Mouse (Mus musculus): ENCODE measurements around the gene Papss2.

- no peak for TF ChIP-seq CTCF (IDR thresholded peaks at IDR 0.05; ENCODE audit: low read depth, low read length)
- TF ChIP-seq POLR2A (IDR thresholded peaks at IDR 0.05; ENCODE audit: insufficient read depth, low read length), result no peak
Observed at GRCm38 (mm10) chr19:32599436-32599835, 3.8 kb downstream of the Papss2 start.

Measured in ES-Bruce4 (cell line).